Mouse (Mus musculus): Measurements from ENCODE around the gene Nkx2-5.

DNA sequence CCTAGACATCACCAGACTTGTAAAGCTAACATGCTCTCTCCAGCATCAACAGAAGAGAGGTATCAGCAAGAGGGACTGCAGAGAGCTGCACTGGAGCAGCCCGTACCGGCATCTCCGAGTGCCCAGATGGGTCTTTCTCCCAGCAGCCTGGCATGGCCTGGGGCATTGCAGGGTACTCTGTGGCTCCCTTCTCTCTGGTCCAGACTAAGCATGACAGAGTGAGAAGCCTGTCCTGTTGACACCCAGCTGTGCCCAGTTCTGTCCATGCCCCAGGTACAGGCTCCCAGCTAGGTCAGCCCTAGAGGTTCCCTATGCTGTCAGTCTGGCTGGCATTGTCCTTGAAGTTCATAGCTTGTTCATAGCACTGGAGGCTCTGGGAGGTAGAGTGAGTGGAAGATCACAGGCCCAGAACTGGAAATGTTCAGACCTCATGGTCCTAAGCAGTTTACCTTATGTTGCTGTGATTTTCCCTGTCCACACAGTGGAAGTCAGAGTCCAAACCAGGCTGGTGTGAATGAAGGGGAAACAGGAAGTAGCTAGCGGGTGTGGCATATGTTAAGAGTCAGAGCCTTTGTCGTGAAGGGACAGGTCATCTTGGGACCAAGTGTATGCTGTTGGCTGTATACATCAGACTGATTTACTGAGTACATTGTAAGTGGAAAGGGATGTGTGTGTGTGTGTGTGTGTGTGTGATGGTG, 51.6 kb downstream of the Nkx2-5 start:
- TF ChIP-seq CTCF (IDR thresholded peaks at IDR 0.05; ENCODE audit: borderline replicate concordance, extremely low read depth, insufficient read depth, insufficient read length) (no peak), POLR2A (IDR thresholded peaks at IDR 0.05; ENCODE audit: borderline replicate concordance, extremely low read depth, insufficient read depth, insufficient read length, poor library complexity, severe bottlenecking) (no peak)
